Mouse (Mus musculus) MEL (cell line): ENCODE data around the gene Net1.

Experiments
- CTCF ChIP-seq, 3 experiments: IDR thresholded peaks in 2 of 3; conservative IDR thresholded peaks in 1 of 3; 2 replicates each; pipeline ENCODE4 v1.5.1; 2011 to 2012; ENCODE audit warnings: low read length in 3 of 3, low read depth in 2 of 3, mild to moderate bottlenecking in 2 of 3, improper control_type of control experiment in 1 of 3, inconsistent platforms in 1 of 3, mixed read lengths in 1 of 3, moderate library complexity in 1 of 3; ENCODE audit not compliant: control insufficient read depth in 1 of 3, insufficient read depth in 1 of 3, poor library complexity in 1 of 3, severe bottlenecking in 1 of 3
- EP300 ChIP-seq, 2 experiments: IDR thresholded peaks; 2 replicates each; pipeline ENCODE4 v1.6.1; 2011; ENCODE audit warnings: improper control_type of control experiment in 2 of 2, low read length in 2 of 2, low read depth in 1 of 2, mild to moderate bottlenecking in 1 of 2
- HCFC1 ChIP-seq: IDR thresholded peaks from 2 replicates; pipeline ENCODE4 v1.6.1; 2012; ENCODE audit warnings: low read depth, mild to moderate bottlenecking, inconsistent platforms, low read length, improper control_type of control experiment, moderate library complexity
- JUND ChIP-seq: IDR thresholded peaks from 2 replicates; pipeline ENCODE4 v1.6.1; 2011; ENCODE audit warnings: low read depth, mild to moderate bottlenecking, improper control_type of control experiment, low read length
- MAX ChIP-seq: IDR thresholded peaks from 2 replicates; pipeline ENCODE4 v1.6.1; 2011; ENCODE audit warnings: low read length, improper control_type of control experiment
- MXI1 ChIP-seq: IDR thresholded peaks from 2 replicates; pipeline ENCODE4 v1.6.1; 2011; ENCODE audit warnings: mild to moderate bottlenecking, low read depth, low read length, improper control_type of control experiment
- POLR2A ChIP-seq, 2 experiments: IDR thresholded peaks; 2 replicates each; pipeline ENCODE4 v1.6.1; 2011 to 2012; ENCODE audit warnings: low read length in 2 of 2, mild to moderate bottlenecking in 2 of 2, control low read depth in 1 of 2, improper control_type of control experiment in 1 of 2, low read depth in 1 of 2, moderate library complexity in 1 of 2; ENCODE audit not compliant: control insufficient read depth in 1 of 2, insufficient read depth in 1 of 2, poor library complexity in 1 of 2
- TBP ChIP-seq: IDR thresholded peaks from 2 replicates; pipeline ENCODE4 v1.8.0; 2011; ENCODE audit warnings: low read depth, low read length, improper control_type of control experiment
- USF1 ChIP-seq: IDR thresholded peaks from 2 replicates; pipeline ENCODE4 v1.6.1; 2014; ENCODE audit warnings: low read depth, mild to moderate bottlenecking, inconsistent platforms, low read length, improper control_type of control experiment, moderate library complexity
- ZC3H11A ChIP-seq: IDR thresholded peaks from 2 replicates; pipeline ENCODE4 v1.6.1; 2012; ENCODE audit warnings: low read depth, mild to moderate bottlenecking, inconsistent platforms, low read length, improper control_type of control experiment

DNA sequence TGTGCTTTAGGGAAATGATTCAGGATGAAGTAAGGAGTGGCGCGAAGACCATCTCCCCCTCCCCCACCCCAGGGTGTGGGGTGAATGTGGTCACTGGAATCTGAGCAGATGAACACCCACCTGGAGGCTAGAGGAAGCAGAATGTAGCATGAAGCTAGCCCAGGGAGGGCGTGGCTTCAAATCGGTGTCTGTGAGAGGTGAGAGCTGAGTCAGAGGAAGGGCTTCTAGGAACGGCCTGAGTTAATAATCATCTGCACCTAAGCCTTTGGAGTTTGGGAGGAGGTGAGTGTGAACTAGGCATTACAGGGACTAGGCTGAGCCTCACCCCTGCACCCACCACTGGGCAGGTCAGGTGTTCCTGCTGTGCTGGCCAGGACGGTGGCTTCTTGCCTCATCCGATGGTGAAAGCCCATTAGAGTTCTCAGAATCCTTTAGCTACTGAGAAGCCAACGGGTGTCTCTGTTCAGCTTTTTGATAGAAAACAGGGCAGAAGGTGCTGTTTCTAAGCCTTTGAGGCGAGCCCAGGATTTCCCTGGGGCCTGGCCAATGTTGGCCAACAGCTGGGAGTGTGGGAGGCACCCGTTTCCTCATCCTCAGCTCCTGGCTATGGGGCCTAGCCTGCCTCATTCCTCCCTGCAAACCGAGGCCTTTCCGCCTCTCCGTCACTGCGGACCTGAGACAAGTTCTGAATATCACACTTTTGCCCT is 52.2 kb downstream of the Net1 start:
- peak in 1 of 2 experiments; percentile 56; a peak in 2 of 4 replicates for TF ChIP-seq POLR2A (IDR thresholded peaks at IDR 0.05; ENCODE audit: control insufficient read depth in 1 of 2, insufficient read depth in 1 of 2, low read depth in 1 of 2, low read length in 2 of 2, poor library complexity in 1 of 2)
- no peak for TF ChIP-seq JUND
- no peak for TF ChIP-seq MAX
- no peak for TF ChIP-seq USF1
- TF ChIP-seq CTCF (IDR thresholded peaks at IDR 0.05 in 2 of 3, conservative IDR thresholded peaks at IDR 0.05 in 1 of 3; ENCODE audit: control insufficient read depth in 1 of 3, insufficient read depth in 1 of 3, low read depth in 2 of 3, low read length in 3 of 3, poor library complexity in 1 of 3, severe bottlenecking in 1 of 3) = no peak
- no peak for TF ChIP-seq HCFC1
- TF ChIP-seq TBP = peak; percentile 39; the same call in 1 of the 2 replicates
- TF ChIP-seq ZC3H11A = no peak
- peak; percentile 48; the same call in 1 of the 2 replicates for TF ChIP-seq MXI1
- TF ChIP-seq EP300 (IDR thresholded peaks at IDR 0.05; ENCODE audit: low read depth in 1 of 2, low read length in 2 of 2) = peak in 1 of 2 experiments; percentile 50; a peak in 1 of 4 replicates
